Mouse (Mus musculus) spleen, adult 12 weeks (tissue): ENCODE results near the gene Mxi1.

Experiments
- DNase-seq: peaks from one replicate; pipeline ENCODE4 v3.0.0; 2022; ENCODE audit warnings: low spot score

Gene Mxi1

GRCm38 (mm10) chr19:53310348-53310747 lies at the start of gene Mxi1:
Mxi1 (plus strand) TSS chr19:53310518.
- peak; percentile 74 for DNase-seq

GRCm38 (mm10) chr19:53260828-53261227 lies 49.5 kb upstream of the Mxi1 start:
- DNase-seq: no peak

DNA sequence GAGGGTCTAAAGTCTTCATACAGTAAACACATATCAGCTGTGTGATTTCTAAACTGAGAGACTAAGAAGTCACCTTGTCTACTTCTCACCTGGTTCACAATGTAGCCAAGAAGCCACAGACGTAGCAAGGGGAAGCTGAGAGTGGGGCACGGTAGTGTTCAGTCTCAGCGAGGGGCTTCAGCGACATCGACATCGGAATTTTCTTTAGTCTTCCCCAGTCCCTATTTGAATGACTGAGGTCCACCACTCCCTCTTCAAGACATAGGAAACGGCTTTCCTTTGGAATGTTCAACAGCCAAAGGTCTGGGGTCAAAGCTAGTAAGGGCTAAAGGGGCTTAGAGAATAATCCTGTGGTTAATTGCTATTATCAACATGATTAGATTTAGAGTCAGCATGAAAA lies 48.3 kb upstream of the Mxi1 start:
- DNase-seq: no peak

DNA sequence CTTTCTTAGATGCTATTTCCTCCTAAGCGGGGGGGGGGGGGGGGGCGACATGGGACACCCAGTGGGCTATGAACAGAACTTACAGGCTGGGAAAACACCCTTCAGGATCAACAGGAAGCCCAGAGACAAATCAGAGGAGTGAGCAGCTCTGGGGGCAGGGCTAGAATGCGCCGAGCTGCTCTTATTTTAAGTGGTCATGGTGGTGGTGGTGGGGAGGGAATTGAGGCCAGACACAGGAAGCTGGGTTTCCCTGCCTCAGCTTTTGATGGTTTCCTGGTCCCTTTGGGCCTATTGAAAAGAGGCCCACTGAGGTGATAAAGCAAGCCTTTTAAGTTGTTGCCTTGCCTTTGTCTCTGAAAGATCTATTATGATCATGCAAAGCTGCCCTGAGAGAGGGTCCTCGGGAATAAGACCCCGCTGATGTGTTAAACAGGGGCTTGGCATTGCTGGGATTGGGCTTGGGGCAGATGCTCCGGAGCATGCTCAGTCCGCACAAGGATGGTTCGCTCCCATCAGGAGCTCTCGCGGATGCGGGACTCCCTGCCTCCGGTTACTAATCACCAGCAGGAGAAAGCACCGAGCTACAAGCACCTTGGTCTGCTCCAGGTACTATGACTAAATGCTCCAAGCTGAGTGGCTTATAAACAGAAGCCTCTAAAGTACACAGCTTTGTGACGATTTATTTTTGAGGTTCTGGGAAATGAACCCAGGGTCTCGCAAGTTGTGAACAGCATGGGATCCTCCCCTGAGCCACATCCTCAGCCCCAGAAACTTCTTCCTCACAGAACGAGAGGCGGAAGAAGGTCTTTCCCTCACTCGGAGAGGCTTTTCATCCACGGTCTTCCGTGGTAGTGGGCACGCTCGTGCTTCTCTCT lies 46.2 kb upstream of the Mxi1 start:
- no peak for DNase-seq

GRCm38 (mm10) chr19:53264821-53265727 lies 45.2 kb upstream of the Mxi1 start:
- DNase-seq: no peak

DNA sequence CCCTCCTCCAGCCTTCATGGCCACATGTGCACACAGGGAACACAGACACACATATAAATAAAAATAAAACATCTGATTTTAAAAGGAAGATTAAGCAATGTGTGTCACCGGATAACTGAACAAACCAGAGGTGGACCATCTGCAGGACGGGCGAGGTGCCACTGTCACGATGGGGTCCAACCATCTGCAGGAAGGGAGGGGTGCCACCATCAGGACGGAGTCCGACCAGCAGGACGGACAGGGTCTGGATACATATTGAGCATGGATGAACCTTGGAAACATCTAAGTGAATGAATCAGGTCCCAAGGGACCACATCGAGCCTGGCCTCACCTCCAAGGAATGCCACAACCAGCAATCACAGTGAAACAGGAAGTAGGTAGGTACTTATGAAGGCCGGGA lies 43.0 kb upstream of the Mxi1 start:
- no peak for DNase-seq

- DNase-seq: no peak
Measured at GRCm38 (mm10) chr19:53273055-53273722, 37.1 kb upstream of the Mxi1 start.

- DNase-seq: no peak
Measured at GRCm38 (mm10) chr19:53273781-53274428, 36.4 kb upstream of the Mxi1 start.

DNA sequence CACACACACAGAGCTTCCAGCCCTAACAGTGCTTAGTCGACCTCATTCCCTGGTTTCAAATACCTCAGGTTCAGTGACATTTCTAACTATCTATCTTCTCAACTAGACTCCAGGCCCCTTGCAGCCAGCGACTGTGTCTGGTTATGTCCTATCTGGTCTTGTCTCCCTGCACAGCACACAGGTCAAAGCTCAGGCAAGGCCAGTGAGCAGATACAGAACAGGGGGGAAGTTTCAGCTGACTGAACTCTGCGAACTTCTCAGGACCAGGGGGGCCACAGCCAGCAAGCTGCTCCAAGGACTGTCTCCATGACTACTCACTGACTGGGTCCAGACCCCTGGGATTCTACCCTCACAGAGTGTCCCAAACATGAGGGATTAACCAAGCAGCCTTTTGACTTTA lies 35.1 kb upstream of the Mxi1 start:
- no peak for DNase-seq

DNA sequence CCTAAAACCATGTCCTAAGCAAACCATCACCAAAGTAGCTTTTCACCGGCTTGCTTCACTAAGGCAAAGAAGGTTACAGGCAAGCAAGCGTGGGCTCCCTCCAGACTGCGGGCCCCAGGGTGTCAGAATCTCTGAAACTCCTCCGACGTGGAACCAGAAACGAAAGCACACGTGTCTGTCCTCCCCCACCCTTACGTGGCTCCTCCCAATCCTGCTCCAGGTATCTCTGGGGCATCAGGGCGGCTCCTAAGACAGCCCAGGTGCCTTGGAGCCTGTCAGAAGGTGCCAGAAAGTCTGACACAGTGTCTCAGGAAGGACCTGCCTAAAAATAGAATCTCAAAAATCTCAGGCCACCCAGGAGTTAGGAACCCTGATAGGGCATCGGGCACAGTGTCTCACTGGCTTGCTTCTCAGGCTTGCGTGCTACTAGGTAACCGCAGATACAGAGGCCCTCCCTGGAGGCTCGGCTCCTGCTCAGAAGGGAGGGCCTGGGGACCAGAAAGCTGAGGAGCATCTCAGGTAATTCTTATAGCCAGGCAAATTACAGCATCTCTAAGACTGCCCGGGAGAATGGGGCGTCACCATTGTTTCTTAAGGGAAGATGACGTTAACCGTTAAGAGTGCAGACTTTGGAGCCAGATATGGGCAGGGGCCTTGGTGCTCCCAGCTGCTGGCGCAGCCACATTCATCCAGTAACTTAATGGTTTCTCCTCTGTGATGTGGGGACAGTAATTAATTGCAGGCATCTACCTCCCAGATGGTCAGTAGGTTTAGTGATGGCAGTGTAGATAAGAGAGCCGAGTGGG lies 33.2 kb upstream of the Mxi1 start:
- no peak for DNase-seq

GRCm38 (mm10) chr19:53278491-53279415 lies 31.6 kb upstream of the Mxi1 start:
- no peak for DNase-seq

- DNase-seq: no peak
Measured at GRCm38 (mm10) chr19:53280254-53280653, 30.1 kb upstream of the Mxi1 start.

- no peak for DNase-seq
Measured at GRCm38 (mm10) chr19:53282571-53282970, 27.7 kb upstream of the Mxi1 start.

DNA sequence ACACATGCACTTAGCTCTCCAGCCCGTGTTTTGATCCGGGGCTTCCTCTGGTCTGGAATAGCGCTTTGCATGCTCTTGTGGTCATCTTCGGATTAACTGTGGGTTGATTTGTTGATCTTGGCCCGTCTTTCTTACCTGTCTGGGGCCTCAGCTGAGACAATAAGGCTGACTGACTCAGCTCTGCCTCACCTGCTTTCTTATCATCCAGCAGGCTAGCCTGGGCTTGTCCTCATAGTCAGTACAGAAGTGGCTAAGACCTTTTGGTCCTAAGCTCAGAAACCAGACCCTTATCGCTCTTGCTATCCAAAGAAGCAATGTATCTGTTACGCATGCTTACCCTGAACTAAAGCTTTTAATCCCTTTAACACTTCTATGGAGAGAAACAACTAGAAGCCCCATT lies 26.6 kb upstream of the Mxi1 start:
- DNase-seq: no peak

DNA sequence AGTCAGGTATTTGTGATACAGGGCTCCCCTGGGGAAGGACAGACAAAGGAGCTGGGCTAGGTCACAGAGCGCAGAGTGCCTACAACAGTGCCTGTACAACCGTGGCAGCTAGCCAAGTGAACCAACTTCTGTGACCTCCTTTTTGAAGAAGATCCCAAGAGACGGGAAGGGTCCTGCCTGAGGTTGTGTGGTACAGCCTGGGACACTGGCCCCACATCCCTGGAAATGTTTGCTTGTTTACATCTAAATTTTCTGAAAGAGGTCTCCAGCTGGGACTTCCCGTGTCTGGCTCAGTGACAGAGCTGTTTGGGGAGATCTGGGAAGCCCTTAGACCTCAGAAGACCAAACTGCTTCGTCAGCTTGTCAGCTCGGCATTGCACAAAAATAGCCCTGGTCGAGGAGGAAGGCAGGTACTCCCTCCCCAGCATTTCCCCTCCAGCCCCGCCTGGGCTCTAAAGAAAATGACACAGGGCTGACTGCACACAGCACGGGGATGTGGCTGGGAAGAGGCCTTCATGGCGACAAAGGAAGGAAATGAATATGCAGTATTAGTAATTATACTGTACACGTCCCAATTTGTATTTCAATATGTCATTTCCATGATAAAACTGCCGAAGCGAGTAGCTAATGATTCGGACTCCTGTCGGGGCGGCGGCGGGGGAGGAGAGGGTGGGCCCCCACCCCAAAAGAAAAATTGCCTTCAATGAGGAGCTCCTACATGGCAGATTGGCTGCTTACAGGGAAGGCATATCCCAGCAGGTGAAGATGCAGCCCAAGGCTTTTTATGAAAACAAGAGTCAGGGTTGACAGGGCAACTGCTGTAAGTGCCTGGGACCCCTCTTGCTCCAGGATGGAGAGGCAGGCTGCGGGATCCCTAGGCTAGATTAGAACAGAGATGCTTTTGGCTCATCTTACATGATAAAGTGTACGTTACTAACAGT lies 25.8 kb upstream of the Mxi1 start:
- no peak for DNase-seq

DNA sequence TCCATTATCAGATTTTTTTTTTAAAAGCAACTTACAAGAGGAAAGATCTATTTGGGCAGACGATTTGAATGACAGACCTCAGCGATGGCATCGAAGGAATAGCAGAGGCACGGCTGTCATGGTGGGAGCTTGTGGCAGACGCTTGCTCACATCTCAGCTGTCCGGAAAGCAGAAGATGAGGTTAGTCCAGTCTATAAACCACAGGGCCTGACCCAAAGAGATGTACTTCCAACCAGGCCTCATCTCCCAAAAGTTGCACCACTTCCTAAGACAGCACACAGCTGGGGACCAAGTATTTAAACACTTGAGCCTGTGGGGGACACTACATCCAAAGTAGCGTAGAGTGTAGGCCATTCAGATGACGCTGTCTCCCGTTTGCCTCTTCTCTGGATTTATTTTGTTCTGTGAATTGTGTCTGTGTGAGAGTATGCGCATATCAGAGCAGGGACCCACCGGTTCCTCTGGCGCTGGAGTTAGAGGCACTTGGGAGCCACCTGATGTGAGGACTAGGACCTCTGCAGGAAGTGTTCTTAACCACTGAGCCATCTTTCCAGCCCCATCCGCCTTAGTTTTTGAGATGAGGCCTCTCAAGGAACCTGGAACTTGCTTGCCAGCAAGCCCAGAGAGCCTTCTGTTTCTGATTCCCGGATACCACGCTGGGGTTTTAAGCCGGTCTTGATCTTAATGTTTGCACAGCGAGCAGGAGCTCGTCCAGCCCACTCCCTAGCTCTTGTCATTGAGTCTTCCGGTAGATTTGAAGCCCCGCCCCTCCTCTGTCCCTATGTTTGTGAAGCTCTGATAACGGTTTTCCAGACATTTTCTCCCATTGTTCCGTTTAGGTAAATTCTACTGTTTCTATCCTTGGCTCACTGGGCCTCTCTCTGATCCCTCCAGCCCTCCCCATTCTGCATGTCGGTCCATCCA lies 13.7 kb upstream of the Mxi1 start:
- DNase-seq: no peak

DNA sequence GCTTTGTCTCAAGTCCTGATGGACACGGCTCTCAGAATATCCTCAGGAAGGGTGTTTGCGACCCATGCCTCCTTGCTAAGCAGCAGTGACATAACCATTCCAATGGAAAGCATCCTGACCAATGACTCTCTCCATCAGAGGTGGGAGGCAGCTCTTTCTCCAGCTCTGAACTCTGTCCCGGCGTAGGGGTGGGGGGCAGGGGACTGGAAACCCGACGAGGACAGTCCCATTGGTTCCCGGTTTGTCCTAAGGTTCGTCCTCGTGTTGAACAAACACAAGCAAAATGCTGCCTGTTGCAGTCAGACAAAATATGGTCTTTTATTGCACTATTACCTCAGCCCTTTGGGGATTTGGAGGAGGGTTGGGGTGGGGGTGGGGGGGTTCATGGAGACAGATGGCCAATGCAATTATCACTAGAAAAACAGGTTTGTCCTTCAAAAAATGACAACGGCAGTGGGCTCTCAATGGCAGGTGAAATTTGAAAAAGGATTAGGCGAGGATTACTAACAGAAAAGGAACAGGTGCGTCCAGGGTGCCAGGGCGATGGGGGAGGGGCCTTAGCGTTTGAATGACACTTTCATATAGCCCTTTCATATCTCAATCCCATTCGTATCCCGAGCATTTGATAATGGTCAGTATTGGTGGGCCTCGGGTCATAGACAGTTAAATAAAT lies 11.0 kb upstream of the Mxi1 start:
- no peak for DNase-seq
